Mouse (Mus musculus) cerebellum, adult 2 months (tissue): ENCODE results near the gene Pacrg.

Experiments
- CTCF ChIP-seq: fragments of 200-500 bp; IDR thresholded peaks from 2 replicates; pipeline ENCODE4 v1.5.1; 2011; ENCODE audit warnings: low read depth, mild to moderate bottlenecking, control low read depth, low read length, moderate library complexity, borderline replicate concordance; ENCODE audit not compliant: insufficient read depth
- POLR2A ChIP-seq: fragments of 200-500 bp; IDR thresholded peaks from 2 replicates; pipeline ENCODE4 v1.6.1; 2011; ENCODE audit warnings: low read length, control low read depth, borderline replicate concordance; ENCODE audit not compliant: insufficient read depth

- TF ChIP-seq CTCF = no peak
- TF ChIP-seq POLR2A = no peak
These were observed 446.3 kb downstream of the Pacrg start for GRCm38 (mm10) chr17:10393766-10394165.
